Mouse (Mus musculus): ENCODE data around the gene Dcaf12l1. TPM values are rescaled to one million over a fixed set of nuclear protein-coding genes. Genes with fewer than 3 reads are reported as not detected.
"Not testable (repeated sequence)": the region's sequence is repeated elsewhere in the genome, so short reads cannot be mapped to it uniquely, and the experiment has no call there.

The Dcaf12l1 gene
- polyA plus RNA-seq (2017; shearing (Covaris generic)) = not detected

- ATAC-seq = no peak
These were observed at the start of gene Dcaf12l1 for GRCm38 (mm10) chrX:44789761-44790411. Gene Dcaf12l1 (minus strand): TSS chrX:44790197.

- not testable (repeated sequence) for ATAC-seq
These were observed 19.4 kb upstream of the Dcaf12l1 start for GRCm38 (mm10) chrX:44809356-44809755.

GRCm38 (mm10) chrX:44789036-44789760, 799 bp downstream of the Dcaf12l1 start:
- ATAC-seq = no peak

Data from activated CD4-positive, CD25-positive, alpha-beta regulatory T cell, adult 4 months (primary cell).